Mouse (Mus musculus) testis, adult 2 months (tissue): Measurements from ENCODE around the gene Lbp. TPM values are rescaled to one million over a fixed set of nuclear protein-coding genes. Genes with fewer than 3 reads are reported as not detected.

Experiments used
- H3K27ac ChIP-seq: fragments of 200-500 bp; 2 replicates; pipeline ENCODE4 v1.5.1; 2012; ENCODE audit warnings: low read depth, low read length; ENCODE audit not compliant: control insufficient read depth, insufficient read depth
- H3K27me3 ChIP-seq: fragments of 200-500 bp; 2 replicates; pipeline ENCODE4 v1.6.1; 2012; ENCODE audit warnings: mild to moderate bottlenecking, low read length, moderate library complexity; ENCODE audit not compliant: control insufficient read depth, insufficient read depth
- H3K36me3 ChIP-seq: fragments of 200-500 bp; 2 replicates; pipeline ENCODE4 v1.6.1; 2012; ENCODE audit warnings: mild to moderate bottlenecking, low read length; ENCODE audit not compliant: control insufficient read depth, insufficient read depth
- H3K4me1 ChIP-seq: fragments of 200-500 bp; 2 replicates; pipeline ENCODE4 v1.6.1; 2012; ENCODE audit warnings: low read length; ENCODE audit not compliant: control insufficient read depth, insufficient read depth
- H3K4me3 ChIP-seq: fragments of 200-500 bp; 2 replicates; pipeline ENCODE4 v1.5.1; 2012; ENCODE audit warnings: low read depth, mild to moderate bottlenecking, low read length, moderate library complexity, mixed read lengths; ENCODE audit not compliant: control insufficient read depth
- CTCF ChIP-seq: fragments of 200-500 bp; IDR thresholded peaks from 2 replicates; pipeline ENCODE4 v1.5.1; 2012; ENCODE audit warnings: low read depth, mild to moderate bottlenecking, inconsistent platforms, low read length, moderate library complexity; ENCODE audit not compliant: control insufficient read depth, insufficient read depth, insufficient replicate concordance
- POLR2A ChIP-seq: fragments of 200-500 bp; IDR thresholded peaks from 2 replicates; pipeline ENCODE4 v1.6.1; 2012; ENCODE audit warnings: low read depth, mild to moderate bottlenecking, inconsistent platforms, low read length, moderate library complexity; ENCODE audit not compliant: control insufficient read depth
- polyA plus RNA-seq: library from polyadenylated mRNA; depleted of rRNA; stranded (reverse); fragments of >200 nt; gene quantifications from 2 replicates; pipeline ENCODE4 v1.2.3, GENCODE M21; 2012

The Lbp gene
- polyA plus RNA-seq, 1 experiment = 14.9 TPM

- no peaks in the 10 kb centered on the region for H3K27me3 ChIP-seq
- H3K36me3 ChIP-seq = no peaks in the 10 kb centered on the region
- peaks cover 9% of the 10 kb centered on the region for H3K4me1 ChIP-seq
- H3K27ac ChIP-seq = no peak overlapping the region
- no peak for TF ChIP-seq POLR2A
- no peak for TF ChIP-seq CTCF
- no peak overlapping the region for H3K4me3 ChIP-seq
Observed at GRCm38 (mm10) chr2:158283136-158283535, 23.2 kb upstream of the Lbp start.

- no peaks in the 10 kb centered on the region for H3K27me3 ChIP-seq
- H3K4me1 ChIP-seq = peaks cover 9% of the 10 kb centered on the region
- TF ChIP-seq CTCF (no peak), POLR2A (no peak)
- no peaks in the 10 kb centered on the region for H3K36me3 ChIP-seq
- no peak overlapping the region for H3K4me3 ChIP-seq
- H3K27ac ChIP-seq = no peak overlapping the region
Observed at GRCm38 (mm10) chr2:158283771-158284170, 22.5 kb upstream of the Lbp start.

GRCm38 (mm10) chr2:158284571-158284970 is 21.7 kb upstream of the Lbp start:
- H3K27ac ChIP-seq = no peak overlapping the region
- TF ChIP-seq POLR2A = no peak
- peak; percentile 94; the same call in 1 of the 2 replicates for TF ChIP-seq CTCF
- peaks cover 9% of the 10 kb centered on the region for H3K4me1 ChIP-seq
- H3K27me3 ChIP-seq = no peaks in the 10 kb centered on the region
- H3K4me3 ChIP-seq = no peak overlapping the region
- no peaks in the 10 kb centered on the region for H3K36me3 ChIP-seq

GRCm38 (mm10) chr2:158285655-158286054 is 20.6 kb upstream of the Lbp start:
- no peak overlapping the region for H3K4me3 ChIP-seq
- no peak for TF ChIP-seq CTCF
- no peak for TF ChIP-seq POLR2A
- H3K27ac ChIP-seq = no peak overlapping the region
- H3K4me1 ChIP-seq = peaks cover 9% of the 10 kb centered on the region
- no peaks in the 10 kb centered on the region for H3K27me3 ChIP-seq
- no peaks in the 10 kb centered on the region for H3K36me3 ChIP-seq

- no peak for TF ChIP-seq CTCF
- no peak for TF ChIP-seq POLR2A
- Histone ChIP-seq H3K4me3 (no peak overlapping the region), H3K27me3 (no peaks in the 10 kb centered on the region), H3K27ac (no peak overlapping the region), H3K36me3 (no peaks in the 10 kb centered on the region), H3K4me1 (0 out of 2 replicates have a peak, but pooled peaks cover 2% of the 10 kb centered on the region)
Observed at GRCm38 (mm10) chr2:158295700-158296099, 10.6 kb upstream of the Lbp start.

GRCm38 (mm10) chr2:158299203-158299602 is 7.1 kb upstream of the Lbp start:
- no peaks in the 10 kb centered on the region for H3K27me3 ChIP-seq
- H3K27ac ChIP-seq = no peak overlapping the region
- H3K36me3 ChIP-seq = no peaks in the 10 kb centered on the region
- no peak for TF ChIP-seq POLR2A
- TF ChIP-seq CTCF = no peak
- 0 out of 2 replicates have a peak, but pooled peaks cover 2% of the 10 kb centered on the region for H3K4me1 ChIP-seq
- no peak overlapping the region for H3K4me3 ChIP-seq

- no peaks in the 10 kb centered on the region for H3K27me3 ChIP-seq
- H3K4me1 ChIP-seq = 0 out of 2 replicates have a peak, but pooled peaks cover 2% of the 10 kb centered on the region
- H3K4me3 ChIP-seq = no peak overlapping the region
- no peak overlapping the region for H3K27ac ChIP-seq
- TF ChIP-seq CTCF (no peak), POLR2A (no peak)
- no peaks in the 10 kb centered on the region for H3K36me3 ChIP-seq
Observed at GRCm38 (mm10) chr2:158299731-158300130, 6.6 kb upstream of the Lbp start.

- Histone ChIP-seq H3K4me3 (no peak overlapping the region), H3K4me1 (peaks cover 3% of the 10 kb centered on the region), H3K27ac (no peak overlapping the region), H3K27me3 (no peaks in the 10 kb centered on the region), H3K36me3 (no peaks in the 10 kb centered on the region)
- TF ChIP-seq POLR2A (no peak), CTCF (no peak)
Observed at GRCm38 (mm10) chr2:158302807-158303206, 3.5 kb upstream of the Lbp start.
